Mouse (Mus musculus): ENCODE results near the gene Vps50. TPM values are rescaled to one million over a fixed set of nuclear protein-coding genes. Genes with fewer than 3 reads are reported as not detected.
"Not testable (repeated sequence)": the region's sequence is repeated elsewhere in the genome, so short reads cannot be mapped to it uniquely, and the experiment has no call there.

Vps50 gene
- polyA plus RNA-seq, 1 experiment: 5.9 TPM

DNA sequence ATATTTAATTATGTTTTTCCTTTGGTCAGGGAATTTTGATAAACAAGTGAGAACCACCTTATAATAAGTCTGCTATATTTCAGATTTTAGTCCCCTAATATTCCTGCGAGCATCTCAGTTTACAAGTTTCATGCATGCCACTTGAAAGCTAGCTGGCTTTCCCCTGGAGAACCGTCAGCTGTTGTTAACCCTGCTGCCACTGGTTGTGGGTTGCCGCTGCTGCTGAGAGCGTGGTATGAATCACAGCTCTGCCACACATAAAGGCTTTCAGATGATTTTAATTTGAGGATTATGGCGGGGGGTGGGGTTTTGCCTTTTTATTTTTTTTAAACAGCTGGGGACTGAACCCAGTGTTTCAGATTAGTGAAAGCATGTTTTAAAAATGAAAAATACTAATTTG is 7.1 kb downstream of the Vps50 start:
- H3K27ac ChIP-seq (ENCODE audit: control insufficient read depth, insufficient read depth, low read depth, low read length): no peak overlapping the region

DNA sequence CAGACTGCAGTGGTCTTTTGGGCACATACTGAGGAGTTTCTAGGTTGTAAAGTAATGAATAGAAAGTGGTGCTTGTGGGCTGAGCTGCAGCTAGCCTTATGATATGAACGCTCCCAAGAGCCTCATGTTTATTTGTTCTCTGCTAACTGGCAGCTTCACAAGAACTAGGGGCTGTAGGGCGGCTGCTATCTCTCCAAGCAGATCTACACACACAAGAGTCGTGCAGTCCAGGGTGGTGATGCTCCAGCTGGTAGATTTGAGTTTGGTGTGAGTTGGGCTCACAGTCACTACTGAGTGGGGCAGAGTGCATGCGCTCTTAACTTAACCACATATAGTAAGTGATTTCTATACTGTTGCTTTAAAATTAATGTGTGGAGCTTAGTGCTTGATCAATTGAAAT is 8.9 kb downstream of the Vps50 start:
- TF ChIP-seq POLR2A (IDR thresholded peaks at IDR 0.05; ENCODE audit: control insufficient read depth, low read depth, low read length) (no peak), CTCF (IDR thresholded peaks at IDR 0.05; ENCODE audit: control insufficient read depth, insufficient read depth, insufficient replicate concordance, low read depth, low read length) (no peak)
- no peak overlapping the region for H3K4me3 ChIP-seq (ENCODE audit: control insufficient read depth, low read depth, low read length)
- no peaks in the 10 kb centered on the region for H3K27me3 ChIP-seq (ENCODE audit: control insufficient read depth, insufficient read depth, low read length)
- no peaks in the 10 kb centered on the region for H3K36me3 ChIP-seq (ENCODE audit: control insufficient read depth, insufficient read depth, low read length)
- no peaks in the 10 kb centered on the region for H3K4me1 ChIP-seq (ENCODE audit: control insufficient read depth, insufficient read depth, low read length)
- H3K27ac ChIP-seq (ENCODE audit: control insufficient read depth, insufficient read depth, low read depth, low read length): no peak overlapping the region

More for the DNA sequence above, 7.1 kb downstream of the Vps50 start:
- H3K27me3 ChIP-seq (ENCODE audit: control insufficient read depth, insufficient read depth, low read length): no peaks in the 10 kb centered on the region
- no peak overlapping the region for H3K4me3 ChIP-seq (ENCODE audit: control insufficient read depth, low read depth, low read length)
- no peaks in the 10 kb centered on the region for H3K36me3 ChIP-seq (ENCODE audit: control insufficient read depth, insufficient read depth, low read length)
- H3K4me1 ChIP-seq (ENCODE audit: control insufficient read depth, insufficient read depth, low read length): no peaks in the 10 kb centered on the region
- TF ChIP-seq CTCF (IDR thresholded peaks at IDR 0.05; ENCODE audit: control insufficient read depth, insufficient read depth, insufficient replicate concordance, low read depth, low read length): no peak
- TF ChIP-seq POLR2A (IDR thresholded peaks at IDR 0.05; ENCODE audit: control insufficient read depth, low read depth, low read length): no peak

DNA sequence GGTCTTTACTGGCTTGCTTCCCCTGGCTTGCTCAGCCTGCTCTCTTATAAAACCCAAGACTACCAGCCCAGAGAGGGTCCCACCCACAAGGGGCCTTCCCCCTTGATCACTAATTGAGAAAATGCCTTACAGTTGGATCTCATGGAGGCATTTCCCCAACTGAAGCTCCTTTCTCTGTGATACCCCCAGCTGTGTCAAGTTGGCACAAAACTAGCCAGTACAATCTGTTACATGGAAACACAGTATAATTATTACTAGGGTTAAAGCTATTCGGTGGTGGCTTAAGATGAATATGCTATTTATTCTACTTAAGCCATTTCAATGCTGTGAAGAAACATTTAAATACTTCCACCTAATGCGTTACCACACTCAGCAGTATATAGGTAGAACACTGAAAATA is 10.0 kb downstream of the Vps50 start:
- H3K4me1 ChIP-seq (ENCODE audit: control insufficient read depth, insufficient read depth, low read length); H3K36me3 ChIP-seq (ENCODE audit: control insufficient read depth, insufficient read depth, low read length); H3K27ac ChIP-seq (ENCODE audit: control insufficient read depth, insufficient read depth, low read depth, low read length): not testable (repeated sequence)

DNA sequence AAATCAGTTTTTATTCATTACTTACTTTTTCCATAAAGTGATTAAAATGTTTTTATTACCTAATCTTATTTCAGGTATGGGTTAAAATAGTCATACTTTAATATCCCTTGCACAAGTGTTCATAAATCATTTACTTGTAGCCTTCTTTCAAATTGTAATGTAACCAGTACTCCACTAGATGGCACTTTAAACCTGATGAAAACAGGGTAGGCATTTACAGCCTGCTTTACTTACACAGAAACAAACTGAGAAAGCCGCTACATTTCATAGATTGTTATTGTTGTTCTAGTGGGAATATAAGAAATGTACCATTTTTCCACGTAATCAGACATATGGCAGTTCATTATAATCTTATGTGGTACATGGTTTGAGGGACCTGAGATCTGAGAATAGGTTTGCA is 11.6 kb downstream of the Vps50 start:
- Histone ChIP-seq H3K27me3 (ENCODE audit: control insufficient read depth, insufficient read depth, low read length) (no peaks in the 10 kb centered on the region), H3K36me3 (ENCODE audit: control insufficient read depth, insufficient read depth, low read length) (no peaks in the 10 kb centered on the region), H3K4me1 (ENCODE audit: control insufficient read depth, insufficient read depth, low read length) (no peaks in the 10 kb centered on the region), H3K4me3 (ENCODE audit: control insufficient read depth, low read depth, low read length) (no peak overlapping the region), H3K27ac (ENCODE audit: control insufficient read depth, insufficient read depth, low read depth, low read length) (no peak overlapping the region)
- peak; percentile 7; the same call in 1 of the 2 replicates for TF ChIP-seq CTCF (IDR thresholded peaks at IDR 0.05; ENCODE audit: control insufficient read depth, insufficient read depth, insufficient replicate concordance, low read depth, low read length)
- no peak for TF ChIP-seq POLR2A (IDR thresholded peaks at IDR 0.05; ENCODE audit: control insufficient read depth, low read depth, low read length)

More for the DNA sequence above, 10.0 kb downstream of the Vps50 start:
- H3K4me3 ChIP-seq (ENCODE audit: control insufficient read depth, low read depth, low read length); H3K27me3 ChIP-seq (ENCODE audit: control insufficient read depth, insufficient read depth, low read length): not testable (repeated sequence)

DNA sequence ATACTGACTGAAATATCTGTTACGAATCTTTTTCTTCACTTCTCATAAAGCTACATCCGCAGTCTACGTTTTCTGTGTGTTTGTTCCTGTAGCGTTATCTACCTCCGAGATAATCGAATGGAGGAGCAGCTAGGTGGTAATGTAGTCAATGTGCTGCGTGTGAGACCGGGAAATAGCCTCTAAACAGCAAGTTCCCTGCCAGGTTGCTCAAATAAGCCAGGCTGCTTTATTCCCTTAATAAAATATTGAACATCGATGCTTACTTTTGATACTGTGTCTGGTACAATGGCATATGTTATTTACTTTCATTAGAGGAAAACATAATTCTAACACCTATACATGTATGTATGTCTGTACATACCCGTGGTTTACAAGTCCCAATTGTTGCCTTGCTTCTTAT is 12.9 kb downstream of the Vps50 start:
- Histone ChIP-seq H3K27ac (ENCODE audit: control insufficient read depth, insufficient read depth, low read depth, low read length) (no peak overlapping the region), H3K4me3 (ENCODE audit: control insufficient read depth, low read depth, low read length) (no peak overlapping the region)
- TF ChIP-seq CTCF (IDR thresholded peaks at IDR 0.05; ENCODE audit: control insufficient read depth, insufficient read depth, insufficient replicate concordance, low read depth, low read length): no peak
- no peak for TF ChIP-seq POLR2A (IDR thresholded peaks at IDR 0.05; ENCODE audit: control insufficient read depth, low read depth, low read length)

DNA sequence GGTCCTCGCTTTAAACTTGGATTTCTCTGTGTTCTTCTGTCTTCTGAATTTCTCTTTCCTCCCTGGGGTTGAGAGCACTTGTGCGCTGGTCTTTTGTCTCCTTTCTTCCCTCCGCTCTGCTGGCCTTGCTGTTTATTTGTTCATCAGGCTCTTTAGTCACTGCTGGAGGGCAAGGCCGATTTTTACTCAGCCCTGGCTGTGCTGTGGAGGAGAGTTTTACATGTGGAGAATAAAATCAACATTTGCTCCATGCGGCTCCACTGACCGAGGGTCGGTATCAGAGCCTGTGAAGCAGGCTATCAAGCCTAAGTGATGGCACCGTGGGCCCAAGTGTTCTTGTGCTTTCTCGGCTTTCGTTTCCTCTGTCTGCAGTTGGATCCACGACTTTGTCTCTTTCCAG is 13.4 kb downstream of the Vps50 start:
- H3K27me3 ChIP-seq (ENCODE audit: control insufficient read depth, insufficient read depth, low read length): no peaks in the 10 kb centered on the region
- no peaks in the 10 kb centered on the region for H3K36me3 ChIP-seq (ENCODE audit: control insufficient read depth, insufficient read depth, low read length)
- H3K27ac ChIP-seq (ENCODE audit: control insufficient read depth, insufficient read depth, low read depth, low read length): no peak overlapping the region
- no peak for TF ChIP-seq POLR2A (IDR thresholded peaks at IDR 0.05; ENCODE audit: control insufficient read depth, low read depth, low read length)
- no peak for TF ChIP-seq CTCF (IDR thresholded peaks at IDR 0.05; ENCODE audit: control insufficient read depth, insufficient read depth, insufficient replicate concordance, low read depth, low read length)
- H3K4me3 ChIP-seq (ENCODE audit: control insufficient read depth, low read depth, low read length): no peak overlapping the region
- H3K4me1 ChIP-seq (ENCODE audit: control insufficient read depth, insufficient read depth, low read length): no peaks in the 10 kb centered on the region

More for the DNA sequence above, 12.9 kb downstream of the Vps50 start:
- Histone ChIP-seq H3K4me1 (ENCODE audit: control insufficient read depth, insufficient read depth, low read length) (no peaks in the 10 kb centered on the region), H3K36me3 (ENCODE audit: control insufficient read depth, insufficient read depth, low read length) (no peaks in the 10 kb centered on the region), H3K27me3 (ENCODE audit: control insufficient read depth, insufficient read depth, low read length) (no peaks in the 10 kb centered on the region)

DNA sequence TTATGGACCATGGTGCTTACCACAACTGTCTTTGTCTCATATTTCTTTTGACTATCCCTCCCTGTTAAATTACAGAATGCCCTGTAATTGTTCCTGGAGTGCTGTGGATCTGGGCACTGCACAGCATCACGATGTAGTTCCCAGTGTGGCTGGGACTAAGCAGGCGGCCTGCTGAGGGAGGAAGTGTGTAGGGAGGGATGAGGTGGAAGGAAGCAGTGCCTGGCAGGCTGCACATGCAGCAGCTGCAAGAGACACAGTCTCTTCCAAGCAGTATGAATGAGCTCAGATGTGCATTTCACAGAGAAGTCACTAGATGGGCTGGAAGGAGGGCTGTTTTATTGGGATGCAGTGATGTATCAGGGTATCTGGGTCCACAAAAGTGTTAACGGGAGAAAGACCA is 14.4 kb downstream of the Vps50 start:
- H3K4me3 ChIP-seq (ENCODE audit: control insufficient read depth, low read depth, low read length): no peak overlapping the region
- no peaks in the 10 kb centered on the region for H3K36me3 ChIP-seq (ENCODE audit: control insufficient read depth, insufficient read depth, low read length)
- no peaks in the 10 kb centered on the region for H3K27me3 ChIP-seq (ENCODE audit: control insufficient read depth, insufficient read depth, low read length)
- TF ChIP-seq POLR2A (IDR thresholded peaks at IDR 0.05; ENCODE audit: control insufficient read depth, low read depth, low read length) (no peak), CTCF (IDR thresholded peaks at IDR 0.05; ENCODE audit: control insufficient read depth, insufficient read depth, insufficient replicate concordance, low read depth, low read length) (no peak)
- H3K4me1 ChIP-seq (ENCODE audit: control insufficient read depth, insufficient read depth, low read length): no peaks in the 10 kb centered on the region
- no peak overlapping the region for H3K27ac ChIP-seq (ENCODE audit: control insufficient read depth, insufficient read depth, low read depth, low read length)

DNA sequence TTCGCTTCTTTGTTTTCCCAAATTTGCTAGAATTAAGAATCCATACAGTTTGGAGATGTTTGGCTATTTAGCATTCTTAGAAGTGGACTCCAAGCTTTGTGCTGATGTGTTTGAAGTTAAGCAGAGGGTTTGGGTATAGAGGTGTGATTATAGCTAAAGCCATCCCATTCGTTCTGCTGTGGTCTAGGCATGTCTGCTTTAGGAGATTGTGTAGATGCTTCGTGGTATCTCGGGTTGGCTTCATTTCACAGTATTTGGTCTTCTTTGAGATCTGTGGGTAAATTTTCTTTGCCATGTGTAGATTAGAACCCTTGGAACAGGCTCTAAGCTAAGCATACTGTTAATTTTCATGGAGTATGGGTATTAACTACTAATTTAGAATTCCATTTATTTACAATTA is 30.0 kb downstream of the Vps50 start:
- no peaks in the 10 kb centered on the region for H3K4me1 ChIP-seq (ENCODE audit: control insufficient read depth, insufficient read depth, low read length)
- H3K4me3 ChIP-seq (ENCODE audit: control insufficient read depth, low read depth, low read length): no peak overlapping the region
- H3K27me3 ChIP-seq (ENCODE audit: control insufficient read depth, insufficient read depth, low read length): no peaks in the 10 kb centered on the region
- no peak for TF ChIP-seq POLR2A (IDR thresholded peaks at IDR 0.05; ENCODE audit: control insufficient read depth, low read depth, low read length)
- TF ChIP-seq CTCF (IDR thresholded peaks at IDR 0.05; ENCODE audit: control insufficient read depth, insufficient read depth, insufficient replicate concordance, low read depth, low read length): no peak
- no peak overlapping the region for H3K27ac ChIP-seq (ENCODE audit: control insufficient read depth, insufficient read depth, low read depth, low read length)
- no peaks in the 10 kb centered on the region for H3K36me3 ChIP-seq (ENCODE audit: control insufficient read depth, insufficient read depth, low read length)

Data from testis, adult 2 months (tissue).